Comparison of ENCODE assay signal across 10 mouse cellular contexts in the genomic region with DNA sequence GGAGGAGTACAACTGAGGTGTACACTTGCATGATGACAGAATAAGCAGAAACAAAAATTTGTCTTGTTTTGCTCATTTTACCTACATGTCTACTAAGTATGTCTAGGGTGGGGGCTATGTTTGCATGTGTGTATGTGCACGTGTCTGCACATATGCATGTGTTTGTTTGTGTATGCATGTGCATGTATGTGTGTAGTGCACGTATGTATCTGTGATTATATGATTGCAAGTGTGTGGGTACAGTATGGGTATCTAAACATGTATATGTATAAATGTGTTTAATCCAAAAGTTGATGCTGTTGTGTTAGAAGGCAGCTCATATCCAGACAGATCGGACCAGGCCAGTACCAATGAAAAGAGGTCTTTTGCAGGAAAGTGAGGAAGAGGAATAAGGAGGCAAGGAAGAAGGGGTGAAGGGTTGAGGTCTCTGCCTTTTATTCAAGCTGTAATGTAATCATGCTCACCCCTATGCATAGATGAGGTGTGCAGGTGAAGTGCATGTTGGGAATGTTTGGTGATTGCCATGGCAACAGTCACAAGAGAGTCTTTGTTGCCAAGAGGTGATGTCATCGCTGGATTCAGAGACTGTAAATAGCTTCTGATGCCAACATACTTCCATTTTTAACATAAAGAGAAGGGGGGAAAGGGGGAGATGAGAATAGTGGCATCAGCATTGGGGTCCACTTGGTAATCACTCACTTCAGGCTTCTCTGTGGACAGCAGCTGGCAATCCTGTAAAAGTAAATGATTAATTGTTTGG.
DNase-seq lines count a peak whose midpoint lies in the region; ATAC-seq and TF ChIP-seq lines count a peak whose summit lies in the region.
"Had no signal": no experiment of that assay in that cellular context is flagged by ENCODE, and none has a peak within 500 bp of the region (broad histone marks: within the 10 kb centered on the region; RNA-seq: fewer than 3 reads in every experiment).

No protein-coding gene starts in this region.

- H3K4me1 ChIP-seq in forebrain, embryonic 11.5 days (replicated peaks; ENCODE audit: control insufficient read depth, insufficient read depth, low read length), result no peaks in the 10 kb centered on the region
- H3K4me1 ChIP-seq in forebrain, embryonic 10.5 days, result no peaks in the 10 kb centered on the region
- H3K4me1 ChIP-seq in lung, embryonic 14.5 days (ENCODE audit: insufficient read depth), result no peaks in the 10 kb centered on the region
- H3K4me1 ChIP-seq in limb, embryonic 13.5 days, result peaks cover 13% of the 10 kb centered on the region

- peak; percentile 91 for ATAC-seq in forebrain, embryonic 11.5 days (replicated peaks; ENCODE audit: low FRiP score)
- ATAC-seq in lung, embryonic 14.5 days (ENCODE audit: insufficient read depth), result no peak; the same call in 1 of the 2 replicates
- ATAC-seq in limb, embryonic 13.5 days (ENCODE audit: low FRiP score, low read depth), result peak; percentile 59
- ATAC-seq in megakaryocyte progenitor cell, adult 5-6 weeks (replicated peaks; ENCODE audit: poor library complexity), result no peak

- DNase-seq in forebrain, embryonic 11.5 days (ENCODE audit: low spot score), result peak; percentile 60
- no peak for DNase-seq in forebrain, embryonic 10.5 days (ENCODE audit: extremely low spot score, low spot score)
- peak; percentile 43 for DNase-seq in lung, embryonic 14.5 days
- no peak for DNase-seq in lung, postnatal 36 days
- DNase-seq in telencephalon, adult 2 months (ENCODE audit: low read depth, low spot score), result peak; percentile 3
- DNase-seq in heart, adult 11 months, result no peak
- DNase-seq: lung, postnatal 14 days had no signal

- 79% methylated on average over 4 of the region's 4 CpGs for WGBS in forebrain, embryonic 11.5 days
- WGBS in forebrain, embryonic 10.5 days, result 86% methylated on average over 4 of the region's 4 CpGs
- 75% methylated on average over 4 of the region's 4 CpGs for WGBS in lung, embryonic 14.5 days
- WGBS in limb, embryonic 13.5 days, result 82% methylated on average over 4 of the region's 4 CpGs

- no peak overlapping the region for H3K27ac ChIP-seq in forebrain, embryonic 11.5 days (ENCODE audit: low read depth, low read length)
- no peak overlapping the region for H3K27ac ChIP-seq in forebrain, embryonic 10.5 days
- H3K27ac ChIP-seq in lung, embryonic 14.5 days (ENCODE audit: low read depth), result no peak overlapping the region
- no peak overlapping the region for H3K27ac ChIP-seq in limb, embryonic 13.5 days
- H3K27ac ChIP-seq: left cerebral cortex, adult 2 months had no signal

- no peak for TF ChIP-seq CTCF in lung, embryonic 14.5 days (IDR thresholded peaks at IDR 0.05; ENCODE audit: low read depth)

- no peak overlapping the region for H3K4me2 ChIP-seq in forebrain, embryonic 11.5 days (ENCODE audit: low read depth, low read length, severe bottlenecking)
- H3K4me2 ChIP-seq in lung, embryonic 14.5 days, result no peak overlapping the region
- no peak overlapping the region for H3K4me2 ChIP-seq in limb, embryonic 13.5 days (replicated peaks)

- H3K4me3 ChIP-seq in forebrain, embryonic 11.5 days (ENCODE audit: low read depth, low read length), result no peak overlapping the region
- H3K4me3 ChIP-seq in forebrain, embryonic 10.5 days, result no peak overlapping the region
- H3K4me3 ChIP-seq in lung, embryonic 14.5 days (ENCODE audit: low read depth, low read length), result no peak overlapping the region
- H3K4me3 ChIP-seq in limb, embryonic 13.5 days, result no peak overlapping the region
- H3K4me3 ChIP-seq: left cerebral cortex, adult 2 months had no signal

- no peaks in the 10 kb centered on the region for H3K36me3 ChIP-seq in forebrain, embryonic 11.5 days (ENCODE audit: control insufficient read depth, insufficient read depth, low read length)
- no peaks in the 10 kb centered on the region for H3K36me3 ChIP-seq in forebrain, embryonic 10.5 days (replicated peaks)
- no peaks in the 10 kb centered on the region for H3K36me3 ChIP-seq in lung, embryonic 14.5 days (ENCODE audit: insufficient read depth)
- H3K36me3 ChIP-seq in limb, embryonic 13.5 days, result no peaks in the 10 kb centered on the region

- no peaks in the 10 kb centered on the region for H3K9me3 ChIP-seq in forebrain, embryonic 11.5 days (ENCODE audit: control insufficient read depth, low read length)
- no peaks in the 10 kb centered on the region for H3K9me3 ChIP-seq in forebrain, embryonic 10.5 days
- H3K9me3 ChIP-seq in lung, embryonic 14.5 days (ENCODE audit: low read depth, low read length), result no peaks in the 10 kb centered on the region
- no peaks in the 10 kb centered on the region for H3K9me3 ChIP-seq in limb, embryonic 13.5 days

- H3K9ac ChIP-seq in forebrain, embryonic 11.5 days (ENCODE audit: low read length), result no peak overlapping the region
- H3K9ac ChIP-seq in lung, embryonic 14.5 days, result no peak overlapping the region
- H3K9ac ChIP-seq in limb, embryonic 13.5 days, result no peak overlapping the region

- H3K27me3 ChIP-seq in forebrain, embryonic 11.5 days (ENCODE audit: control insufficient read depth, insufficient read depth, low read length), result no peaks in the 10 kb centered on the region
- H3K27me3 ChIP-seq in forebrain, embryonic 10.5 days (ENCODE audit: poor library complexity, severe bottlenecking), result no peaks in the 10 kb centered on the region
- no peaks in the 10 kb centered on the region for H3K27me3 ChIP-seq in lung, embryonic 14.5 days (ENCODE audit: insufficient read depth, low read length)
- H3K27me3 ChIP-seq in limb, embryonic 13.5 days, result no peaks in the 10 kb centered on the region

Comparison
In these comparisons a context has a peak if more than half of its experiments do, and no peak if none do; other contexts are left out.
1. DNase-seq: peak in forebrain, embryonic 11.5 days (single experiment), lung, embryonic 14.5 days (single experiment) and telencephalon, adult 2 months (single experiment); none in forebrain, embryonic 10.5 days (single experiment), lung, postnatal 36 days (single experiment) and heart, adult 11 months (single experiment).
2. ATAC-seq: peak in forebrain, embryonic 11.5 days (single experiment) and limb, embryonic 13.5 days (single experiment); none in lung, embryonic 14.5 days (single experiment) and megakaryocyte progenitor cell, adult 5-6 weeks (single experiment).